Mouse (Mus musculus) heart, embryonic 15.5 days (tissue): ENCODE measurements at regions not wholly inside any gene's neighbourhood (a gene's known extent, or its start where the extent isn't known, plus 50 kb on each side); places are given as distances from the start of the nearest gene placed in this dataset.

ENCODE experiments used
- ATAC-seq: fragments of 200-750 bp; cut with Nextera tagmentation; replicated peaks from 2 replicates; pipeline ENCODE4 v1.8.0; 2017; ENCODE audit warnings: low read depth, moderate TSS enrichment; ENCODE audit not compliant: insufficient number of reproducible peaks, insufficient read depth, low FRiP score
- H3K27ac ChIP-seq: fragments of 300-500 bp; sonication (generic); 2 replicates; pipeline ENCODE4 v1.5.1; 2015; ENCODE audit warnings: mild to moderate bottlenecking, inconsistent platforms
- H3K27me3 ChIP-seq: fragments of 300-500 bp; sonication (generic); 2 replicates; pipeline ENCODE4 v1.6.1; 2015; ENCODE audit warnings: inconsistent platforms
- H3K36me3 ChIP-seq: fragments of 300-500 bp; sonication (generic); 2 replicates; pipeline ENCODE4 v1.6.1; 2015; ENCODE audit warnings: mild to moderate bottlenecking, inconsistent platforms
- H3K4me1 ChIP-seq: fragments of 300-500 bp; sonication (generic); replicated peaks from 2 replicates; pipeline ENCODE4 v1.6.1; 2015; ENCODE audit warnings: inconsistent platforms
- H3K4me2 ChIP-seq: fragments of 300-500 bp; sonication (generic); 2 replicates; pipeline ENCODE4 v1.6.1; 2015; ENCODE audit warnings: inconsistent platforms, mild to moderate bottlenecking, moderate library complexity
- H3K4me3 ChIP-seq: fragments of 300-500 bp; sonication (generic); 2 replicates; pipeline ENCODE4 v1.5.1; 2015; ENCODE audit warnings: mild to moderate bottlenecking, inconsistent platforms
- H3K9ac ChIP-seq: fragments of 300-500 bp; sonication (generic); 2 replicates; pipeline ENCODE4 v1.6.1; 2015; ENCODE audit warnings: mild to moderate bottlenecking, inconsistent platforms
- H3K9me3 ChIP-seq: fragments of 300-500 bp; sonication (generic); replicated peaks from 2 replicates; pipeline ENCODE4 v1.6.1; 2016; ENCODE audit warnings: inconsistent platforms
- WGBS: fragments of 180-500 bp; shearing (Covaris S2); methylation state at CpG from one replicate; pipeline ENCODE4 v1.1.7; 2015; ENCODE audit warnings: mixed read lengths; 5-methylcytosine and 5-hydroxymethylcytosine counted together

DNA sequence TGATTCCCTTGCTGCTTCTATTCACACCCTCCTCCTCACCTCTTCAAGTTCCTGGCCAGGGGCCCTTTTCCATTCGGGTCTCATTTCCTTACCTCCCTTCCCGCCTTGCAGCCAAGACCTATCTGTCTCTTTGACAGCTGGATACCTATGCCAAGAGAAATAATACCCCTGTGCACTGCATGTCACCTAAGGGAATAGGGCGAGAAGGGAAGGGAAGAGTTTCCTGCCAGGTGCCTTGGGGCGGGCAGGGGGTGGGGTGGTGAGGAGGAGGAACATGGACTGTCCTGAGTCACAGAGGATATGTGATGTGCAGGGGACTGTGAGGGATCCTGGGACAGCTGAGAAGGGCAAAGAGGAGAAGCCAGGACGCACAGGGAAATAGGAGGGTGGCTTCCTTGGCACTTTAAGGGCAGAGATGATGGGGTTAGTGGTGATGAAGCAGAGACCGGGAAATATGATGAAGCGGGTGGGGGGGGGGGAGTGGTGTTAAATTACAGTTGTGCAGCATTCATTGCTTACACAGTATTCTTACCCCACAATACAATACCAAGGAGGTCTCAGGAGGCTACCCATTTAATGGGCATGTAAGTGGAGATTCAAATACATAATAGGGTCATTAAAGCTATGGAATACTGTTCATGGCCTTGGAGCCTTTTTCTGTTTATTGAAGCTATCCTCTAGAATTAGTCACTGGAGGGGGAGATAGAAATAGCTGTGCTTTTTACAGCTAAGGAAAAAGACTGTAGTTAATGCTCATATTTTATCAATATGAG is 278.0 kb downstream of the 1500009L16Rik start:
- Histone ChIP-seq H3K9me3 (no peaks in the 10 kb centered on the region), H3K4me1 (peaks cover 8% of the 10 kb centered on the region), H3K27ac (no peak overlapping the region), H3K4me3 (no peak overlapping the region), H3K9ac (no peak overlapping the region), H3K36me3 (no peaks in the 10 kb centered on the region), H3K27me3 (no peaks in the 10 kb centered on the region), H3K4me2 (no peak overlapping the region)
- peak; percentile 41; the same call in 1 of the 2 replicates for ATAC-seq
- WGBS: 58% methylated on average over 7 of the region's 7 CpGs

DNA sequence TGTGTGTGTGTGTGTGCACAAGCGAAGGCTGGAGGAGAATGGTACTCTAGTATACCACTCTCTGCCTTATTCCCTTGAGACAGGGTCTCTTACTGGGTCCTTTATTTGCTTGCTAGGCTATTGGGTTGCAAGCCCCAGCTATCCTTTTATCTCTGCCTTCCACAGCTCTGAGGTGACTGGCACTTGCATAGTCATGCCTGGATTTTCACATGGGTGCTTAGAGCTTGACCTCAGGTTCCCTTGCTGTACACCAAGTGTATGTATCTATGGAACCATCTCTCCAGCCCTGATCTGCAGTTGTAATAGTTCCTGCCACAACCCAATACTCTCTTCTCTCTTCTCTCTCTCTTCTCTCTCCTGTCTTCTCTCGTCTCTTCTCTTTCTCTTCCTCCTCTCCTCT is 280.1 kb downstream of the 1500009L16Rik start:
- Histone ChIP-seq H3K4me2 (no peak overlapping the region), H3K27ac (no peak overlapping the region), H3K36me3 (no peaks in the 10 kb centered on the region), H3K4me1 (peaks cover 2% of the 10 kb centered on the region; the same call in 1 of the 2 replicates), H3K4me3 (no peak overlapping the region), H3K9ac (no peak overlapping the region), H3K27me3 (no peaks in the 10 kb centered on the region), H3K9me3 (no peaks in the 10 kb centered on the region)
- ATAC-seq: no peak
- WGBS: 68% methylated on average over 2 of the region's 2 CpGs

DNA sequence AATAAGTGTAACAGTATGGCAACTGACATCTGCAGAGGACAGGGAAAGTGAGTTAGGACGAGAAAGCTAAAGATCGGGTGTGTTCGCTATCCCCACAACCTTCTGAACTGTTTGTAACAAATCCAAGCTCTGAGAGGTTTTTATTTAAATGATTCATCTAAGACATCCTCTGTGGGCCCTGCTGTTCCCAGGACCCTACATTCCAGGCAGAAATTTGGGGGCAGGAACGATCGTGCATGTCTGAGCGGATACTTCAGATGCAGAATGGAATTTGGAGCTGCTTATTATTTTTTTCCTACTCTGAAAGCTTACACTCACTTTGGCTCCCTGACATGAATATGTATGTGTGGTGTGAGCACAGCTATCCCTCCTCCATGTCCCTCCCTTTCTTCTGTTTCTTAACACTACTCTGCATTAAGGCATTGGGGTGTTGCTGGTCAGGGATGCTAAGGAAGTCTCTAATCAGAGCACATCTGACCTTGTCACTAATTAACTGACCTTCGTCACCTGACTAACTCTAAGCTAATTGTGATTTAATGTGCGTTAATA is 281.0 kb downstream of the 1500009L16Rik start:
- no peak overlapping the region for H3K4me3 ChIP-seq
- no peak for ATAC-seq
- H3K9me3 ChIP-seq: no peaks in the 10 kb centered on the region
- H3K27me3 ChIP-seq: no peaks in the 10 kb centered on the region
- 72% methylated on average over 8 of the region's 8 CpGs for WGBS
- H3K9ac ChIP-seq: no peak overlapping the region
- peaks cover 2% of the 10 kb centered on the region; the same call in 1 of the 2 replicates for H3K4me1 ChIP-seq
- no peak overlapping the region for H3K4me2 ChIP-seq
- H3K36me3 ChIP-seq: no peaks in the 10 kb centered on the region
- H3K27ac ChIP-seq: no peak overlapping the region

DNA sequence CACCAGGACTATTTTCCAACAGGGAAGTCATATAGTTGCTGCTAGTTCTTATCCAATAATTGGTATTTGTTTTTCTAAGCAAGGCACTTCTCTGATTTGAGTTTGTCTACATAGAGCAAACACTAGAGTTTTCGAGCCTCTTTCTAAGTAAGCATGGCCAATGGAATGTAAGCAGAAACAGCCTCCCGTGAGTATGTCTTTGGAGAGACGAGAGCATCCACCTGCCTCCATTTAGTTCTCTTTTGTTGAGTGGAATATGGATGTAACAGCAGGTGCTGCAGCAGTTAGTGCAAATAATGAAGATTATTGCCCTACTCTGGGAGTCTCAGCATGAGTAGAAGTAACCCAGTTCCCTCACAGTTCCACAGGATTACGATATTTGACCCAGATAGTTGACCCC is 286.3 kb downstream of the 1500009L16Rik start:
- Histone ChIP-seq H3K36me3 (no peaks in the 10 kb centered on the region), H3K9ac (no peak overlapping the region), H3K27me3 (no peaks in the 10 kb centered on the region), H3K4me2 (no peak overlapping the region), H3K4me3 (no peak overlapping the region), H3K9me3 (no peaks in the 10 kb centered on the region), H3K27ac (no peak overlapping the region), H3K4me1 (no peaks in the 10 kb centered on the region)
- WGBS: 69% methylated on average over 4 of the region's 4 CpGs
- ATAC-seq: no peak

DNA sequence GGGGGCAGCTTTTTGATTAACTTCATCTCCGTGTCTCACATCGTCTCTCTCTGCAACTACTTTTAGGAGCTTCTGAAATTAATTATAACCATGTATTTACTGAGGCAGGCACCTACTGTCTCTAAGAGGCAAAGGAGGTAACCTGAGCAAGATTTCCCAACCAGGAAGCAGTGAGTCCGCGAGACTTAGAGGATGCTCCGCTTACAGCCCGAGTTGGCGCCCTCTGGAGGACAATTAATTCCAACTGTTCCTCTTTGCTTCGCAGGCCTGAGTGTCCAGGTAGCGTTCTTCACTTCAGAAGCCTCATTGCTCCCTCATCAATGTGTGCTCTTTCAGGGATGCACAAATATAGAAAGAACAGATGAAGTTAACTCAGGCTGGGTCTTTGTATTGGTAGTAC is 296.7 kb downstream of the 1500009L16Rik start:
- 20% methylated on average over 9 of the region's 9 CpGs for WGBS

DNA sequence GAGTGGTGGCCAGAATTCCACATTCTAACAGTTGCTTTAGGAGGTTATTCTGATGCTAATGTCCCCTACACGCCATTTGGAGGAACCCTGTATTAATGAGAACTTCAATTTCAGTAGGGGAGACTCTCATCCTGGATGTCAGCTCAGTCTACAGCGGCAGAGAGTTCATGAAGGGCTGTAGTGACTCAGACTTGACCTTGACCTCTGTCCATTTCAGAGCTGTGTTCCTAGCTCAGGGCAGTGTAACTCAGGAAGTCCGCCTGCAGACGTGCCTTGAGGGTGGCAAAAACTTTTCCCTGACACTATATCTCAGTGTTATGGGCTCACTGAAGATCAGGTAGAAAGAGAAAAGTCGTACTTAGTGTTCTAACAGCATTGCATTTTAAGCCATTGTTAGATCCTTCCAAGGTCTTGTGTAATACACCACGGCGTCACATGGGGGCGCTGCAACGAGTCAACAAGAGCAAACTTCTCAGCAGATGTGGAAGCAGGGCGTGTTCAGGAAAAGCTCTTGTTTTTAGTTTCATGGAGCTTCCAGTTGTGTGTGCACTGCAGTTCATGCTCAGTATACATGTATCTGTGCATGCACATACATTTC is 297.5 kb downstream of the 1500009L16Rik start:
- ATAC-seq: no peak; the same call in 1 of the 2 replicates
- WGBS: 49% methylated on average over 10 of the region's 10 CpGs
- Histone ChIP-seq H3K4me1 (peaks cover 25% of the 10 kb centered on the region), H3K4me2 (no peak overlapping the region), H3K9me3 (no peaks in the 10 kb centered on the region), H3K9ac (no peak overlapping the region), H3K36me3 (no peaks in the 10 kb centered on the region), H3K4me3 (no peak overlapping the region), H3K27me3 (no peaks in the 10 kb centered on the region), H3K27ac (no peak overlapping the region)

More for the DNA sequence above, 296.7 kb downstream of the 1500009L16Rik start:
- no peaks in the 10 kb centered on the region for H3K36me3 ChIP-seq
- no peak overlapping the region for H3K9ac ChIP-seq
- H3K4me3 ChIP-seq: no peak overlapping the region
- H3K4me2 ChIP-seq: no peak overlapping the region
- no peak overlapping the region for H3K27ac ChIP-seq
- no peaks in the 10 kb centered on the region for H3K9me3 ChIP-seq
- peaks cover 24% of the 10 kb centered on the region for H3K4me1 ChIP-seq
- ATAC-seq: no peak
- H3K27me3 ChIP-seq: no peaks in the 10 kb centered on the region

DNA sequence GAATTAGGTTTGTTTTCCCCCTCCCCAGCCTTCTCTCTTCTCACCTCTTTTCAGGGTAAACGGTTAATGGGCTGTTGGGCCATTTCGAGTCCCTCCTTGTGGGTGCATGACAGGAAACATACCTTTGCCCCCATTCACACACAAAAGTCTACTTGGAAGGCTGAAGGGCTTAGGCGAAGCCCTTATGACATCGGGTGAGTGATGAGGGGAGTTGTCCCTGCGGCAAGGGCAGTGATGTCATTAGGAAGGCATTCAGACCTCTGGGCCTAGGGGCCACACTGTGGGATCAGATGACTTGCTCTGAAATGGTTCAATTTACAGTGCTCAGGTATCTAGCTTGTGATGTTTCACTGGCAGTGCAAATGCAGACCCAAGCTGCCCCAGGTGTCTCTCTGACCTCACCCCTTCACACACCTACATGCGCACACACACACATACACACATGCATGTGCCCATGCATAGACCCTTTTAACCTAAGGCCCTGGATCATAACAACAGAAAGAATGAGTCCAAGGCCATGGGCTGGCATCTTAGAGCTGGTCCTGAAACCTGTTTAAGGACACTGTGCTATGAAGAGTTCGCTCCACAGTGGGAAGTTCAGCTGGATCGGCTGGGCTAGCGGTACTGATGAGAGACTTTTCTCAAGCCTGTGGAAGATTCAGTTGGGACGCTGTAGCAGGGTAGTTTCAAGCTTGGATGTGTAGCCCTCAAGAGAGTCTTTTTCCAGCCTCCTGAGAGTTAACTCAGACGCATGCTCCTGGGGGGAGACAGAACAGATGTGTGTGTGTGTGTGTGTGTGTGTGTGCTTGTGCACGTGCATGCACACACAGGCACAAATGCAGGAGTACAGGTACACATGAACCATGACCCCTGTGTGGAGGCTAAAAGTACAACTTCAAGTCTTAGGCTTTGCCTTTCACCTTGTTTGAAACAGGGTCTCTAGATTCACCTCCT is 298.8 kb downstream of the 1500009L16Rik start:
- Histone ChIP-seq H3K27ac (no peak overlapping the region), H3K27me3 (no peaks in the 10 kb centered on the region), H3K36me3 (no peaks in the 10 kb centered on the region), H3K9me3 (no peaks in the 10 kb centered on the region), H3K4me1 (peaks cover 25% of the 10 kb centered on the region), H3K9ac (no peak overlapping the region), H3K4me3 (no peak overlapping the region), H3K4me2 (no peak overlapping the region)
- WGBS: 62% methylated on average over 12 of the region's 12 CpGs
- 0 out of 2 replicates have a peak, but pooled peaks have one; percentile 9 for ATAC-seq

DNA sequence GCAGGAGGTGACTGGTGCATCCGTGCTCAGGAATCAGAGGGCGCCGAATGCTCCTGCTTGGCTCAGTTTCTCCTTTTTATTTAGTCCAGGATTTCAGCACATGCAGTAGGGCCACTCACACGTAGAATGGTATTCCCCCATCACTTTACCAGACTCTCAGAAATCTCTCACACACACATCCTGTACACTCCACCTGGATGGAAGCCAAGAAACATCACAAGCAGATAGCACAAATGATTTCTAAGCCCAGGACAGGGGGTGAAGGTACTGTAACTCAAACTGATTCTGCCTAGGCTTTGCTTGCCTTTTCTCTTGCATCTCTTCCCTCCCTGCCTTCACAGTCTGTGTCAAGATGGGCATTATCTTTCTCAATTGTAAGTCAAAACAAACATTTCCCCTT is 301.6 kb downstream of the 1500009L16Rik start:
- Histone ChIP-seq H3K9ac (no peak overlapping the region), H3K4me3 (no peak overlapping the region), H3K4me2 (no peak overlapping the region), H3K27ac (peak overlapping the region; percentile 19; the same call in 1 of the 2 replicates), H3K36me3 (no peaks in the 10 kb centered on the region), H3K4me1 (peaks cover 27% of the 10 kb centered on the region), H3K27me3 (no peaks in the 10 kb centered on the region), H3K9me3 (no peaks in the 10 kb centered on the region)
- WGBS: 45% methylated on average over 4 of the region's 4 CpGs
- ATAC-seq: no peak

DNA sequence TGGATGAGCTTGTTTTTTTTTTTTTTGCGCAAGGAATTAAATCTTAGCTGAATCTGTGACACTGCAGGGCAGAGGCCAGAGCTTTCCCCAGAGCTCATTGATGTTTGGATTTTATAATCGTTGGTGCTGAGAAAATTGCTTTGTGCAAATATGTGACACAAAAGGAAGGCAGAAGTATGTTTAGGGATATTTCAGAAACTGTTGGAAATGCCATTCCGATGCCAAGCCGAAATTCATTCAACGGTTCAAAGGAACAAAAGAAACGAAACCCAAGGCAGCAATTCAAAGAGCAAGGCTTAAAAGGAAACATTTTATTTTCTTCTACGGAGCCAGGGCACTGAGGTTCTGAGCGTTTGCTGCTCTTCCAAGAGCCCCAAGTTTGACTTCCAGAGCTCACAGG is 302.2 kb downstream of the 1500009L16Rik start:
- Histone ChIP-seq H3K27ac (no peak overlapping the region; the same call in 1 of the 2 replicates), H3K4me3 (no peak overlapping the region), H3K9ac (no peak overlapping the region), H3K36me3 (no peaks in the 10 kb centered on the region), H3K27me3 (no peaks in the 10 kb centered on the region), H3K9me3 (no peaks in the 10 kb centered on the region), H3K4me2 (no peak overlapping the region), H3K4me1 (peaks cover 23% of the 10 kb centered on the region)
- 78% methylated on average over 8 of the region's 8 CpGs for WGBS
- no peak for ATAC-seq

DNA sequence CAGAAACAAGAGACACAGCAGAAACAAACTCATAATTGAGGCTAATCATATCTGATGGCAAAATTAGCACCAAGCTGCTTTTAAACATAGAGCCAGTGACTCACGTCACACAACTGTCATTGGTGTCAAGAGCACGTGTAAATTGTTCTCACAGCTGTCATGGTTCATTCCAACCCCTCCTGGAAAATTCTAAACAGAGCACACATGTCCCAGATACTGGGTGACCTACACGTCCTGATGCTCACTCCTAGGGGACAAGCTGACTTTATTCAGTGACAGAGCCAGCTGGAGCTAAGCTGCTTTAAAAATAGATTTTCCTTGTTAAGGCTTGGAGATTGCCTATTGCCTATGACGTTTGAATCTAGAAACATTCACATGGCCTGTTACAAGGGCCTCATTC is 304.1 kb downstream of the 1500009L16Rik start:
- peak overlapping the region; percentile 78 for H3K27ac ChIP-seq
- H3K9me3 ChIP-seq: no peaks in the 10 kb centered on the region
- ATAC-seq: peak; percentile 91
- peaks cover 13% of the 10 kb centered on the region for H3K4me1 ChIP-seq
- H3K36me3 ChIP-seq: no peaks in the 10 kb centered on the region
- no peaks in the 10 kb centered on the region for H3K27me3 ChIP-seq
- H3K9ac ChIP-seq: no peak overlapping the region
- H3K4me2 ChIP-seq: no peak overlapping the region
- no peak overlapping the region for H3K4me3 ChIP-seq
- WGBS: 28% methylated on average over 4 of the region's 4 CpGs
